Mouse (Mus musculus): ENCODE data around the gene Hnrnpu. TPM values are rescaled to one million over a fixed set of nuclear protein-coding genes. Genes with fewer than 3 reads are reported as not detected.
"Not testable (repeated sequence)": the region's sequence is repeated elsewhere in the genome, so short reads cannot be mapped to it uniquely, and the experiment has no call there.

Hnrnpu gene
- total RNA-seq (2021), result 100 to 1,000 TPM; 397 to 425 TPM

DNA sequence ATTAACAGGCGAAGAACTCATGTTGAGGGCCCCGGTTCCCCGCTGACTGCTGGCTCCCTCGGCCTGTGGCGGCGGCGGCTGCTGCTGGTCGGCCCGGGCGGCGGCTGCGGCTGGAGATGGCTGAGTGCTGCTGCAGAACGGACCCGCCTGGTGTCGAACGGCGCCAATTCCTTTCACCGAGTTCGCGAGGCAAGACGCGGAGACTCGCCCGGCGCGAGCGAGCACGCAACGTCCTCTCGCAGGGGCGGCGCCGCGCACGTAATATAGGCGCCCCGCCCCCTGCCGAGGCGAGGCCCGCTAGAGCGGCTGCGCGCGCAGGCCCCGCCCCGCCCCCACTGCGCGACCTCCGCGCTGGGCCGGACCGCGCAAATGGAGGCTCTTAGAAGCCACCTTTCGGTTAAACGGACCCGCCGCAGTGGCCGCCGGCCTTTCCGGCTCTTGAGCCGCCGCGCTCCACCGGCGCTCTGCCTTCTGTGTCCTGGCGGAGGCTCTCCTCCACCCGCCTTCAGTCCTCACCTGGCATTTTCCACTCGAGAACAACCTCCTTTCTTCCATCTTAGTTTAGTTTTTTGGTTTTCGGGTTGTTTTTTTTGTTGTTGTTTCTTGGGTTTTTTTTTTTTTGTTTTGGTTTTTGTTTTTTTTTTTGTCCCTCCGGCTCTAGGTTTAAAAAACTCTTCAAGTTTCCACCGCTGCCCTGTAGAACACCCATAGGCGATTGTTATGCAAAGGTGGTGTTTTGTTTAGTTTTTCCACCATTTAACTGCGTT lies at the start of gene Hnrnpu:
Gene Hnrnpu, minus strand, starts transcription at position 247 of the 767 bp plus-strand sequence.
- peak; percentile 94 to 95 for DNase-seq

DNA sequence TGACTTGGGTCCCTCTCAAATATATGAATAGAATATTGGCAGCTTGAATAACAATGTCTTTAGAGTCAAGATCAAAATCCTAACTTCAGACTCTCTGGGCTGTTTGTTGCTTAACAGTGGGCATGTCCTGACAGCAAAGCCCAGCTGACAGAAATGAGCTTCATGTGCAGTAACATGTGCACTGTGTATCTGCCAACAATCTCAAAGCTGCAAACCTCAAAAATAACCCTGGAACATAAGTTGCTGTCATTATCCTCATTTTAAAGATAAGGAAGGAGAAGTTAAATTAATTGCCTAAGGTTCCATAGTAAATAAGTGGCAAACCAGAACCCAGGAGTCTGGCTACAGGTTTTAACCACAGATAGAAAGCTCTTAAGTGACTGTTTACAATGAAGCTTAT lies 44.6 kb upstream of the Hnrnpu start:
- DNase-seq, result peak in 1 of 2 experiments; percentile 21

DNA sequence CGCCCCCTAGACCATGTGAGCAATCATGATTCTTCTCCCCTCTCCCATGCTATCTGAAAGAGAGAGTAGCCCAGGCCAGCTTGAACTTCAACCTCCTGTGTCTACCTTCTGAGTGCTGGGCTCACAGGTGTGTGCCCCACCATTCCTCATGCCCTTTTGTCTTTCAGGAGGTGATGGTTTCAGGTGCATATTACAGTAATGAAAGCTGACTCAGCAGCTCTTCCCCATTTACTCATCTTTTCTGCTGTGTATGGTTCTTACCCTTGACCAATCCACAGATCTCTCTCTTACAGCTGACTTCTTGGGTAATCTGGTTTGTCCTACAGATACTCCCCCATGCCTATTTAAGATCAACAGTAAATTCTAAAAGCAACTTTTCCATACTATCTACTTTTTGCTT lies 41.6 kb upstream of the Hnrnpu start:
- no peak for DNase-seq

DNA sequence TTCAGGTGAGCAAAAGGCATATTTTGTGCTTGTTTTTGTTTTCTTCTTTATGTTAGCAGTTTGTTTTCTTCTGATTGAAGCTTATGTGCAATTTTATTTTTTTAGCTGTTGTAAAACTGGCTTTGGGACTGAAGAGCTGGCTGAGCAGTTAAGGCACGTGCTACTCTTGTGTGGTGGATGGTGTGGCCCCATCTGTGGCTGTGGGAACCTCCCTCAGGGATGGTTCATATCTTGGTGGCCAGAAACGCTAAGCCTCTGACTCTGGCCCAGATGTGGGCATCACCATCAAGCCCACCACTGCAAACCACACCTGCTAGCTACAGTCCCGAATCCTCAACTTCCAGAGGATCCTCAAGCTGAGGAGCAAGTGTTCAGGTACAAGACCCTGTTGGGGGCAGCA lies 40.5 kb upstream of the Hnrnpu start:
- DNase-seq, result no peak

DNA sequence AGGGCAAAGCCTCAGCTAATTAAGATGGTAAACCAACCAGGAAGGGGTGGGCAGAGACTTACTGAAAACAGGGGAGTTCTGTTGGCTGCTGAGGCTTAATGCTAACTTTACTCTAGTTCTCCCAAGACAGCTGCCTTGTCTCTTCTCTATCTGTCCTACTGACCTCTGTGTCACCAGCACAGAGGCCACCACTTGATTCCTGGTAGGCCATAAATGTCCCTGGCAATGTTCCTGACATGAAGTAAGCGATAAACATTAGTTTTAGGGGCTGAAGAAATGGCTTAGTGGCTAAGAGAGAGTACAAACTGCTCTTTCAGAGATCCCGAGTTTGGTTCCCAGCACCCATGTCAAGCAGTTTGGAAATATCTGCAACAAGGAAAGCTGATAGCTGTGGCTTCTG lies 39.3 kb upstream of the Hnrnpu start:
- DNase-seq, result no peak

DNA sequence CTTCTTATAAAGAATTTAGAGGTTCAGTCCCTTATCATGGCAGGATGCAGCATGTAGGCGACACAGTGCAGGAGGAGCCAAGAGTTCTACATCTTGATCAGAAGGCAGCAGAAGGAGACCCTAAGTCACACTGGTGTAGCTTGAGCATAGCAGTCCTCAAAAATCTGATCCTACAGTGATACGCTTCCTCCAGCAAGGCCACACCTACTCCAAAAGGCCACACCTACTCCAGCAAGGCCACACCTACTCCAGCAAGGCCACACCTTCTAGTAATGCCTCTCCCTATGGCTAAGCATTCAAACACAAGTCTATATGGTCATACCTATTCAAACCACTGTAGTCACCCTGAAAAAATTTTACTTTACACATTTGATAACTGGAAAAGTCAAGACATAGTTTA lies 38.5 kb upstream of the Hnrnpu start:
- no peak for DNase-seq

DNA sequence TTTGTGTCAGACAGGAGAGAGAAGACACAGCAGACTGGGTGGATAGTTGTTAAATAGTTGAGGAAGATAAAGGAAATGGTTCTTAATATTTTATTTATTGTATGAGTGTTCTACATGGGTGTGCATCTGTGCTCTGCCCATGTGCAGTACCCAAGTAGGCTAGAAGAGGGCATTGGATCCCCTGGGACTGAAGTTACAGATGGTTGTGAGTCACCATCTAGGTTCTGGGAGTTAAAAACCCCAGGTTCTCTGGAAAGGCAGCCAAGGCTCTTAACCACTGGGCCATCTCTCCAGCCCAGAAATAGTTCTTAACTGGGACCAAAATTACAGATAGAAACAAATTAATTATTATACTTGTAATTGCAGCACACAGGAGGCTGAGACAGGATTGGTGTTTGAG lies 37.8 kb upstream of the Hnrnpu start:
- no peak for DNase-seq

DNA sequence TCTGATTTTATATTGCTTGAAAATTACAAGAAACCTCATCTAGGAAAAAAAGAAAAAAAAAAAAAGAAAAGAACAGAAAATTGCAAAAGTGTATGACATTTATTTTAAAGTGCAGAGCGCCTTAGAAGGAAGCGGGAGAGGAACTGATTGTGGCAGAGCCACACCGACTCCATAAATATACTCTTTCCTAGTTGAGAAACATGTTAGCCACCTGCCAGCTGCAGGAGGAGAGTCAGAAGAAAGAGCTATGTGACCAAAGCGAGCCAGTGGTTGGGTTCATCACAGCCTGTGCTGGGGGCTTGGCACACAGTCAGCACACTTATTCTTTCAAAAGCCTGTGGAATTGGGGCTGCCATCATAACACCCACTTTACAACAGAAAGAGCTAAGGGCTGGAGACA lies 35.1 kb upstream of the Hnrnpu start:
- no peak for DNase-seq

DNA sequence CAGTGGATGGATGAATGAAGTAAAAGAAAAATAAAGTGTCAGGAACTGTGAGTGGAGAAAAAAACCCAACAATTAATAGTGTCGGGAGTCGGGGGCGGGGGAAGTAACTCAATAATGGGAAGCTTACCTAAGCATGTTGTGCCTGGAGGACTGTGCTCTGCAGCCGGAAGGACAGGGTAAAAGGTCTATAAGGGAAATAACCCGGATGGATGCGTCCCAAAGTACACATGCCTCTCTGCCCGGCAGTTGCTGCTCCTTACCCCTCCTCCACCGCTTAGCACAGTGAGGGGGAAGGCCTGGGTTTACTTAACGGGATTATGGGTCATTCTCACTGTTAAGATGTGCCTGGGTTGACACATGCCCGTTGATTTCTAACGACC lies 31.7 kb upstream of the Hnrnpu start:
- peak in 1 of 2 experiments; percentile 19 for DNase-seq

DNA sequence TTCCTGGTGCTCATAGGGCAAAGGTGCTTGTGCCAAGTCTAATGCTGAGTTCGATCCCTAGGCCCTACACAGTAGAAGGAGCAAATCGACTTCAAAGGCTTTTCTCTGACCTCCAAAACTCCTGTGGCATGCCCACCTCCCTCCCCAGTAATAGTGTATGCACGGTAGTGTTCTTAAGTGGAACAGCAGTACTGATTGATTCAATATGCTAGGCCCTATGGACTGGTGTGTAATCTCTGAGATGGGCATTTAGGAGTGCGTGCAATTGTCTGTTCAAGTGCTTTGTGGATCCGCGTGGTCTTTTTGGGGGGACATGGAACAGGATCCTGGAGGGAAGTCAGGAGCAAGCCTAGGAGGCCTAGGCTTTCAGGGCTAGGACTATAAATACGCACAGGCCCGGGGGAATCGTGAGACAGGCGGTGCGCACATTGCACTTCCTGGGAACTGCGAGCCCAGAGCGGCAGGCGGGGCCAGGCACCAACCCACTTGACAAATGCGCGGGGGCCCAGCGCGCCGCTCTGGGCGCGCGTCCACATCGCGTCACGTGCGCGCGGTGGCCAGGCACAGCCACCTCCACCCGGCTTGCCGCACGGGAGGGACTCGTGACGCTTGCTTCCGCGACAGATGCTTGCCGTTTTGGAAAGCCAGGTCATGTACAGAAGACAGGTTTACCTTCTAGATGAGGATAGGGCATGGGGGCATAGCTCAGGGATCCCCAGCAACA lies 31.1 kb upstream of the Hnrnpu start:
- DNase-seq, result peak; percentile 93 to 94

DNA sequence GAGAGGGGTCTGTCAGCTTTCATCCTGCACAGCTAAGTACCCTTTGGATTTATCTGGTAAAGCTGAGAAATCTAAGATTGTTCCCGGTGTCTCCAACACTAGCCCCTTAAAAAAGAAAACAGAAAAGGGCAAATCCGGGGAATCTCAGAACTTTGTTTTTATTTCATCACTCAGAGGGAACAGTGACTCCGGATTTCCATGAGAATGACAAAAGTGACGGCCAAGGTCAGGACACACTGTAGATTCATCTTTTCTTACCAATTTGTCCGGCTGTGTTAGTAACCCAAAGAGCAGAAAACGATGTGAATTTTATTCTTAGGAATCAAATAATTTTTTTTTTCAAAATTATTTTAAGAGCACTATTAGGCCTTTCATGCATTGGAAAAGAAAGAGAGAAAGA lies 30.5 kb upstream of the Hnrnpu start:
- no peak for DNase-seq

DNA sequence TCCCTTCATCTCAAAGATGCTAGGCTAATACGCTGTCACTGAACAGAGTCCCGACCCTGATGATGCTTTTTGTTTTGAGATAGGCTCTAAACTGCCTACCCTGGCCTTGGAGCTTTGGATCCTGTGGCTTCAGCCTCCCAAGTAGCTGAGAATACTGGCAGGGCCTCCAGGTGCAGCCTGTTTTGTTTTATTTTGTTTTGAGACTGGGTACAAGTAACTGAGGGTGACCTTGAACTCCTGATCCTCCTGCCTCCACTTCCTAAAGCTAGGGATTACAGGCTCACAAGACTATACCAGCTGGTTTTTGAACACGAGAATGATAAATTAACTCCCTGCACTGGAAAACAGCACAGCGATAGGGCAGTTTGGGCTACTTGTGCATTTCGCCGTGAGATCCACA lies 27.6 kb upstream of the Hnrnpu start:
- DNase-seq, result no peak

DNA sequence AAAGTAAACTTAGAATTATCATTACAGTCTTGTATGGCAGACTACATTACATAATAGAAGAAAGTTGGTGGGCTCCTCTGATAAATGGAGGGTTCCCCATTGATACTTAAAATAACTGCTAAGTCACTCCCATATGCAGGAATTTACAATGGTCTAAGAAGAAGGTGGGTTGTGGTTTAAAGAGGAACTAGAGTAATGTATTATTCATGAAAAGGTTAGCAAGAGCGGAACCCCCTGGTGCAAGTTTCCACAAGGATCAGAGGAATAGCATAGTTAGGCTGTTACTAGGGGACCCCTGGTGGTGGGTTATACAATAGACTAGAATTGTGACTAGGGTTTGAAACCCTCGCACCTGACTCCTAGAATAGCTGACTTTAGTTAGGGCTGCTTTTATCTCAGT lies 23.1 kb upstream of the Hnrnpu start:
- no peak for DNase-seq

DNA sequence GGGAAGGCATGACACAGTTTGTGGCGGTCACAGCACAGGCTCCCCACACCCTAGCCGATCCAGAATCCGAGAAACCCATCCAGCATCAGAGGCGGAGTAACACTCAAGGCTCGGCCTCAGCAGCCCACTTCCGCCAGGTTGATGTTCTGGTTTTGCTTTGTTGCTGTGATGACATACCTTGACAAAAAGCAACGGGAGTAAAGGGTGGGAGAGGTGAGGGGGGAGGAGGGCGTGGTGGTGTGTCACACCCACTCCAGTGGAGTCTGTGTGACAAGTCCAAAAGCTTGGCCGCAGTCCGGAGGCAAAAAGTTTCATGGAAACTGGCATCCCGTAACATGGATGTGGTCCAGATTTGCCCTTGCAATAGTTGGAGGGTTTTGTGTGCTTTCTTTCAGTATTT lies 22.7 kb upstream of the Hnrnpu start:
- no peak for DNase-seq

DNA sequence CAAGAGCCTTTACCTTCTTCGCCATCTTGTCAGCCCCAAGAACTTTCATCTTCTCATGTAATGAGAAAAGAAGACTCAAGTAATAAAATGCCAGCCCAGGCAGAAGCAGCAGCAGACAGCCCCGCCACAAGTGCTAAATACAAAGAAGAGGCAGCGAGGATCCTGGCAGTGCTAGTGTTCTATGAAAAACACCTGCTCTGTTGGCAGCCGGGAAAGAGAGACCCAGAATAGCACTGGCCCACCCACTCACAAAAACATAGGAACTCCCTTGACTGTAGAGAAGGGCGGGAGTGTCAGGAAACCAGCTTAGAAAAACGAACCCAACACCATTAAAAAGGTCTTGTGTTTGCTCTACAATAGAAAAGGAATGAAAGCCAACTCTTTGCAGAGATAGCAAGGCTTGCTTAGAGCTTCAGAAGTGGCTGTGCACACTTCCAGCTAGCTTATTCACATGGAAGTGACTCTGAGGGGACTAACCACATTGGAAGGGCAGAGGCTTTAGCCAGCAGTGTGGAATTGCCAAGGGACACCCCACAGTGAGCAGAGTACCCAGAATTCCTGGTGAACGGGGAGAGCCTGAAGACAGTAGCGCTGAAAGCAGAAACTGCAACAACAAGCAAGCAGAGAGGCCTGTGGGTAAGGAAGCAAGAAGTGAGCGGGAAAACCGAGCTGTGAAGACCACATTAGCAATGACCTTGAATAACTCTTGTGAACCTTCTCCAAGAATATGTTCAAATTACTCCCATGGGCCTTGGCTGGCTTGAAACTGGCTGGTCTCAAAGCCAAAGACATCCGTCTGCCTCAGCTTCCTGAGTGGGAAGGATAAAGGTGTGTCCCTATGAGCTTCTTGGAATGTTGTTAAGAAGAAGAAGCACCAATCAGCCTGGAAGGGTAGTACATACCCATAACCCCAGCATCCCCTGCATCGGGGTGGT lies 20.4 kb upstream of the Hnrnpu start:
- DNase-seq, result peak; percentile 48 to 57

DNA sequence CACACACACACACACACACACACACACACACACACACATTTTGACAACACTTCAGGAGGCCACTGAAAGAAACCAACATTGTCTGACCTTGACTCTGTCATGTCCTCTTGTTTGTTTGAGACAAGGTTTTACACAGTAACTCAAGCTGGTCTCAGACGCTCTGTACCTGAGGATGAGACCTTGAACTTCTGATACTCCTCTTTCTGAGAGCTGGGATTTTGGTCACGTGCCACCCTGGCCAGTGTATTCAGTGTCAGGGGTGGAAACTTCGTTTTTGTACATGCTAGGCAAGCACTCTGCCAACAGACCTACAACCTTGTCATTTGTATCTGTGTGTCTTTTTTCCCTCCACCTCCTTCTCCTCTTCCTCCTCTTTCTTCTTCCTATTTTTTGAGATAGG lies 17.0 kb upstream of the Hnrnpu start:
- no peak for DNase-seq

DNA sequence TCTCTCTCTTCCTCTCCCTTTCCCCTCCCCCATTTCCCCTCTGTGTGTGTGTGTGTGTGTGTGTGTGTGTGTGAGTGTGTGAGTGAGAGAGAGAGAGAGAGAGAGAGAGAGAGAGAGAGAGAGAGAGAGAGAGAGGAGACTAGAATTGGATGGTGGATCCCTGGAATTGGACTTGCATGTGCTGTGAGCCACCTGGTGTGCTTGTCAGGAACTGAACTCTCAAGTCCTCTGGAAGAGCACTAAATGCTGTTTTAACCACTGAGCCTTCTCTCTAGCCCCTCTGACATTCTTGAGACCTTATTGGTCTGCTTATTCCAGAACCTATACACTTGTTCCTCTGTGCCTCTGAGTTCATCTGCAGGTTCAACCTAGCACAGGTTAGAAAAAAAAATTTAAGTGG lies 14.0 kb upstream of the Hnrnpu start:
- DNase-seq, result no peak

DNA sequence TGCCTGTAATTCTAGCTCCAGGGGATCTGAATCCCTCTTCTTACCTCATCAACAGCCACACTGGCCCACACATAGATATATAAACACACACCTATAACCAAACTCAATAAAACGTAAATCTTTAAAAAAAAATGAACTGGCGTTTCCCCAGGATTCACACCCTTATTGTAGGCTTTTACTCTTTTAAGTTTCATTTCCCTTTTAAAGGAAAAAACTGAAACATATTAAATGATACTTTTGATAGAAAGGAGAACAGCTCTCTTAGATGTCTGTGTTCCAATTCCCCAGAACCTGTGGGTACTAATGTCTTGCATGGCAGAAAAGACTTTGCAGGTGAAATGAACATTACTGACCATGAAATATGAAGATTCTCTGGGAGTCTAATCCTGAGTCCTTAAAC lies 13.2 kb upstream of the Hnrnpu start:
- DNase-seq, result no peak

DNA sequence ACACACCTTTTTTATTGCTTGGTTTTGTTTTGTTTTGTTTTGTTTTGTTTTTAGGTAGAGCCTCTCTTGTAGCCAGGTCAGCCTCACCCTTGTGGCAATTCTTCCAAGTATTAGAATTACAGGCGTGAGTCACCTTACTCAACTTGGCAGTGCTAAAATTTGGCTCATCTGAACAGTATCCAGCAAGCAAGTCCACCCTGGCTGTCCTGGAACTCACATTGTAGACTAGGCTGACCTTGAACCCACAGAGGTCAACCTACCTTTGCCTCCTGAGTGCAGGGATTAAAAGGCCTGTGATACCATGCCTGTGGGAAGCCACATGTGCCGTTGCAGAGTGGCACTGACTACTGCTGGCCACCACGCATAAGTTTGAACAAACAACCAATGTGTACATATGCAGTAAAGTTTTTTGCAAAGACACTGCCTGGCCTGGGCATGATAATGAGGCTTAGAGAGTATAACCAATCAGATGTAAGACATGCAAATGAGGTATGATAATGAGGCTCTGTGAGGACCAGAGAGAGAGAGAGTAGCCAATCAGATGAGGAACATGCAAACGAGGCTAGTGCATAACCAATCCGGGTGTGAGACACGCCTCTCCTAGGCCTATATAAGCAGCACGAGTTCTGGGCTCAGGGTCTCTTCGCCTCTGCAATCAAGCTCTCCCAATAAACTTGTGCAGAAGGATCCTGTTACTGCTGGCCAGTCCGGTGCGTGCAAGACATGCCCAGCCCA lies 6.6 kb upstream of the Hnrnpu start:
- not testable (repeated sequence) for DNase-seq

DNA sequence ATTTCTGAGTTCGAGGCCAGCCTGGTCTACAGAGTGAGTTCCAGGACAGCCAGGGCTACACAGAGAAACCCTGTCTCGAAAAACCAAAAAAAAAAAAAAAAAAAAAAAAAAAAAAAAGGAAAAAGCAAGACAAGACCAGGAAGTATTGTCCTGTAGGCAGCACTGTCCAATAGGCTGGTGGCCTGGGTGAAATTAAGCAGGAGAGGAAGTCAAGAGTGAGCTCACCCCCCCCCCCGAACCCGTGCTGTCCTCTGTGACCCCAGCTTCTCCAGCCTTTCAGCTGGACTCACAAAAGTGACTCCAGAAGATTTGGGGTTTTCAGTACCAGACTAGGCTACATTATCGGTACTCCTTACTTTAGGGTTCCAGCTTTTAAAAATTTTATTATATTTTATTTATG lies 5.0 kb upstream of the Hnrnpu start:
- DNase-seq, result no peak

DNA sequence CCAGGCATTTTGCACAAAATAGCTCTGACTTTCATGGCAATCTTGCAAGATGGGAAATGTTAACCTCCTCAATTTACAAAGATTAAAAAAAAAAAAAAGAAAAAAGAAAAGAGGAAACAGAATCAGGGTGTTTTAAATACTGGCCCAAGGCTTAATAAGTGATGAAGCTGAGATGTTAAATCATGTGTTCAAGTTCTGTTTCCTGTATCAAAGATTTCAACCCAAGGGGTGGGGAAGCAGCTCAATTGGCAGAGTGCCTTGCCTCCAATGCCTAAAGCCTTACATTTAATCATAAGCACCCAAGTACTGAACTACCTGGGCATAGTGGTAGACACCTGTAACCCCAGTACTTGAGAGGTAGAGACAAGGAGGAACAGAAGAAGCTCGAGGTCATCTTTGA lies 4.5 kb upstream of the Hnrnpu start:
- DNase-seq, result no peak

DNA sequence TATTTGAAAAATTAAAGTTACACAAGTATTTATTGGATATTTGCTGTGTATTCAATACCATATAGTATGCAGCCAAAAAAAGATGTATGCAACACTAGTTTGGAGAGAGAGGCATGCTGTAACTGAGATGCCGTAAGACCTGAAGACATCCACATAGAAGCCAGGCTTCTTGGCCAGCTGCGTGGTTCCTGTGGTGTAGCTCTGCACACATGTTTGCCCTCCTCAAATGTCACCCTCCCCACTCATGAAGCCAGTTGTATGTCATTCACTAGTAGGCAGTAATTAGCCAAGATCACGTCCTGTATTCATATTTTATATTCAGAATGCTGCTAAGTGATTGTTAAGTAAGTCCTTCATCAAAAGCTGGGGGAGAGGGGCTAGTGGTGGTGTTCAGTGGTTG lies 3.8 kb upstream of the Hnrnpu start:
- no peak for DNase-seq
